Mouse (Mus musculus): ENCODE measurements at regions not wholly inside any gene's neighbourhood (a gene's known extent, or its start where the extent isn't known, plus 50 kb on each side); places are given as distances from the start of the nearest gene placed in this dataset.

DNA sequence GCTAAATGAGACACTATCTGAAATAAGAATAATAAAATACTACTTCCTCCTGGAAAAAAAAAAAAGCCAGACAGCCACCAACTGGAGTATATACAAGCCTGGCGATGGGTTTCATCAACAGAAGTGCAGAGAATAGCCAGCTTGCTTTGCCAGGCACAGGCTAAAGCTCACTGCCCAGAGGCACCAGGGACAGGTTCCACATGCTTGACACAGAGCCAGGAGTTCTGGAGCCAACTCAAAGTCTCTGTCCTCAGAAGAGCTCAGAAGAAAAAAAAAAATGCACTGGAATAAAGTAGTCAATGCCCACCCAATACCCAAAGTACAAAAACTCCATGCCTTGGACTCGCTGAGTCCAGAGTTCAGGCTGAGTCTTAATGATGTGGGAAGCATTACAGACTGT lies 250.3 kb upstream of the Rgma start:
- TF ChIP-seq TCF12 (IDR thresholded peaks at IDR 0.05; ENCODE audit: low read depth, low read length) = no peak
- TF ChIP-seq POLR2A (IDR thresholded peaks at IDR 0.05; ENCODE audit: control insufficient read depth in 1 of 2, insufficient read depth in 1 of 2, low read depth in 1 of 2, low read length in 2 of 2, poor library complexity in 1 of 2) = no peak
- TF ChIP-seq ZC3H11A (IDR thresholded peaks at IDR 0.05; ENCODE audit: low read depth, low read length) = no peak
- TF ChIP-seq CTCF (IDR thresholded peaks at IDR 0.05 in 2 of 3, conservative IDR thresholded peaks at IDR 0.05 in 1 of 3; ENCODE audit: control insufficient read depth in 1 of 3, insufficient read depth in 1 of 3, low read depth in 2 of 3, low read length in 3 of 3, poor library complexity in 1 of 3, severe bottlenecking in 1 of 3) = no peak

All from MEL (cell line).